ENCODE assay signal across 9 mouse cellular contexts in genomic region chr17:48045631-48046030, GRCm38 (mm10). TPM values are rescaled to one million over a fixed set of nuclear protein-coding genes. Genes with fewer than 3 reads are reported as not detected.
DNase-seq lines count a peak whose midpoint lies in the region; ATAC-seq and TF ChIP-seq lines count a peak whose summit lies in the region.
"Had no signal": no experiment of that assay in that cellular context is flagged by ENCODE, and none has a peak within 500 bp of the region (broad histone marks: within the 10 kb centered on the region; RNA-seq: fewer than 3 reads in every experiment).

No protein-coding gene starts in this region.

- TF ChIP-seq CTCF in forebrain, postnatal 0 days (IDR thresholded peaks at IDR 0.05; ENCODE audit: low read depth) = peak; percentile 68
- 0 out of 2 replicates have a peak, but pooled peaks have one; percentile 4 for TF ChIP-seq CTCF in embryonic fibroblast, embryonic 13.5 days (IDR thresholded peaks at IDR 0.05; ENCODE audit: borderline replicate concordance, insufficient read depth, low read length)
- TF ChIP-seq CTCF in stomach, postnatal 0 days (IDR thresholded peaks at IDR 0.05; ENCODE audit: low read depth) = peak; percentile 86

- no peaks in the 10 kb centered on the region for H3K27me3 ChIP-seq in forebrain, postnatal 0 days (ENCODE audit: insufficient read depth, low read length)
- H3K27me3 ChIP-seq in forebrain, embryonic 13.5 days = peaks cover 10% of the 10 kb centered on the region; the same call in 1 of the 2 replicates
- no peaks in the 10 kb centered on the region for H3K27me3 ChIP-seq in stomach, postnatal 0 days (ENCODE audit: control insufficient read depth, insufficient read depth, low read length)

- WGBS in forebrain, postnatal 0 days = 41% methylated on average over 4 of the region's 4 CpGs
- 36% methylated on average over 4 of the region's 4 CpGs for WGBS in forebrain, embryonic 13.5 days
- WGBS in stomach, postnatal 0 days = 47% methylated on average over 4 of the region's 4 CpGs

- no peak overlapping the region for H3K27ac ChIP-seq in forebrain, postnatal 0 days (ENCODE audit: low read depth, low read length)
- no peak overlapping the region for H3K27ac ChIP-seq in forebrain, embryonic 13.5 days
- no peak overlapping the region for H3K27ac ChIP-seq in embryonic fibroblast, embryonic 13.5 days (ENCODE audit: insufficient read depth, low read length)
- no peak overlapping the region for H3K27ac ChIP-seq in stomach, postnatal 0 days (replicated peaks)

- 0 out of 2 replicates have a peak, but pooled peaks cover 3% of the 10 kb centered on the region for H3K4me1 ChIP-seq in forebrain, postnatal 0 days (ENCODE audit: insufficient read depth)
- H3K4me1 ChIP-seq in forebrain, embryonic 13.5 days = peaks cover 11% of the 10 kb centered on the region
- H3K4me1 ChIP-seq in embryonic fibroblast, embryonic 13.5 days (ENCODE audit: control insufficient read depth, insufficient read depth, low read length) = no peaks in the 10 kb centered on the region
- no peaks in the 10 kb centered on the region for H3K4me1 ChIP-seq in stomach, postnatal 0 days (replicated peaks; ENCODE audit: control insufficient read depth, insufficient read depth)

- DNase-seq in forebrain, postnatal 0 days = no peak
- DNase-seq in A20 (ENCODE audit: low read depth, low spot score) = peak; percentile 73
- DNase-seq in adrenal gland, adult 8-10 months = peak; percentile 51
- peak; percentile 43 for DNase-seq in layer of hippocampus, adult 9-11 months
- peak; percentile 86 for DNase-seq in stomach, postnatal 0 days (ENCODE audit: low spot score)

- TF ChIP-seq EP300 in stomach, postnatal 0 days (optimal IDR thresholded peaks at IDR 0.05) = no peak

- H3K36me3 ChIP-seq in forebrain, postnatal 0 days (ENCODE audit: insufficient read depth) = no peaks in the 10 kb centered on the region
- H3K36me3 ChIP-seq in forebrain, embryonic 13.5 days (ENCODE audit: poor library complexity, severe bottlenecking) = no peaks in the 10 kb centered on the region
- H3K36me3 ChIP-seq in stomach, postnatal 0 days (ENCODE audit: control insufficient read depth, insufficient read depth, low read length) = no peaks in the 10 kb centered on the region

- H3K4me2 ChIP-seq in forebrain, postnatal 0 days (ENCODE audit: low read depth) = no peak overlapping the region
- H3K4me2 ChIP-seq in forebrain, embryonic 13.5 days = no peak overlapping the region
- H3K4me2 ChIP-seq in stomach, postnatal 0 days (replicated peaks; ENCODE audit: low read depth) = no peak overlapping the region

- H3K4me3 ChIP-seq in forebrain, postnatal 0 days (ENCODE audit: low read depth, low read length) = no peak overlapping the region
- no peak overlapping the region for H3K4me3 ChIP-seq in forebrain, embryonic 13.5 days
- no peak overlapping the region for H3K4me3 ChIP-seq in embryonic fibroblast, embryonic 13.5 days (ENCODE audit: insufficient read depth, low read length)
- H3K4me3 ChIP-seq in stomach, postnatal 0 days (ENCODE audit: low read depth, low read length) = no peak overlapping the region

- H3K9me3 ChIP-seq in forebrain, postnatal 0 days (ENCODE audit: low read length) = no peaks in the 10 kb centered on the region
- 0 out of 2 replicates have a peak, but pooled peaks cover 3% of the 10 kb centered on the region for H3K9me3 ChIP-seq in forebrain, embryonic 13.5 days (replicated peaks)
- no peaks in the 10 kb centered on the region for H3K9me3 ChIP-seq in stomach, postnatal 0 days (ENCODE audit: control insufficient read depth, low read length)

- no peak overlapping the region for H3K9ac ChIP-seq in forebrain, postnatal 0 days
- no peak overlapping the region for H3K9ac ChIP-seq in forebrain, embryonic 13.5 days
- H3K9ac ChIP-seq in stomach, postnatal 0 days (ENCODE audit: low read length) = no peak overlapping the region

- no peak for TF ChIP-seq POLR2A in embryonic fibroblast, embryonic 13.5 days (IDR thresholded peaks at IDR 0.05; ENCODE audit: low read depth, low read length)

- no peak for ATAC-seq in forebrain, postnatal 0 days
- ATAC-seq in forebrain, embryonic 13.5 days = no peak
- ATAC-seq in megakaryocyte progenitor cell, adult 5-6 weeks (replicated peaks; ENCODE audit: poor library complexity) = peak; percentile 54
- no peak for ATAC-seq in stomach, postnatal 0 days (ENCODE audit: low FRiP score, low TSS enrichment)

RNA-seq across cellular contexts. Expression of gene 1700122O11Rik, which starts 7.5 kb away (rescaled TPM):
- not detected in 2 replicates for total RNA-seq in forebrain, postnatal 0 days (2014; rRNA removed)
- not detected in 2 replicates for polyA plus RNA-seq in forebrain, postnatal 0 days (2015; fragmentation: Nextera tagmentation; extraction: Ambion mirVana)
- not detected in 2 replicates for polyA plus RNA-seq in forebrain, embryonic 13.5 days (2015; fragmentation: Nextera tagmentation; extraction: Ambion mirVana)
- under 1 TPM in 1 of 4 experiments, not detected in 3; 0.49 TPM for total RNA-seq in adrenal gland, adult 8-10 months (2022)
- polyA plus RNA-seq in embryonic fibroblast, embryonic 13.5 days (2011; ENCODE audit: insufficient read length, low read depth, missing spikeins) = not detected in 2 replicates
- not detected in 2 replicates for total RNA-seq in megakaryocyte progenitor cell, adult 5-6 weeks (2015)
- total RNA-seq in megakaryocyte progenitor cell, adult 5-6 weeks (2017) = not detected in 2 replicates
- not detected in 2 replicates for polyA plus RNA-seq in stomach, postnatal 0 days (2015; fragmentation: Nextera tagmentation; extraction: Ambion mirVana)
- total RNA-seq: left cerebral cortex, postnatal 10 days had no signal

RNA-seq across cellular contexts. Expression of gene 1700067P10Rik, which starts 43.5 kb away (rescaled TPM):
- total RNA-seq in forebrain, postnatal 0 days (2014; rRNA removed) = not detected in 2 replicates
- polyA plus RNA-seq in forebrain, postnatal 0 days (2015; fragmentation: Nextera tagmentation; extraction: Ambion mirVana) = not detected in 2 replicates
- polyA plus RNA-seq in forebrain, embryonic 13.5 days (2015; fragmentation: Nextera tagmentation; extraction: Ambion mirVana) = not detected in 2 replicates
- not detected for total RNA-seq in adrenal gland, adult 8-10 months (2022)
- not detected in 2 replicates for polyA plus RNA-seq in embryonic fibroblast, embryonic 13.5 days (2011; ENCODE audit: insufficient read length, low read depth, missing spikeins)
- not detected in 2 replicates for total RNA-seq in megakaryocyte progenitor cell, adult 5-6 weeks (2015)
- not detected in 2 replicates for total RNA-seq in megakaryocyte progenitor cell, adult 5-6 weeks (2017)
- polyA plus RNA-seq in stomach, postnatal 0 days (2015; fragmentation: Nextera tagmentation; extraction: Ambion mirVana) = not detected in 2 replicates
- total RNA-seq: left cerebral cortex, postnatal 10 days had no signal

Comparison
In these comparisons a context has a peak if more than half of its experiments do, and no peak if none do; other contexts are left out.
1. CTCF ChIP-seq: peak in every context shown above with its lines; median percentile 86 in stomach, postnatal 0 days; 68 in forebrain, postnatal 0 days; 4 in embryonic fibroblast, embryonic 13.5 days.